Mouse (Mus musculus): ENCODE measurements around the gene Prcd.

- TF ChIP-seq CTCF (IDR thresholded peaks at IDR 0.05; ENCODE audit: borderline replicate concordance, insufficient read depth, low read depth, low read length) (no peak), POLR2A (IDR thresholded peaks at IDR 0.05; ENCODE audit: borderline replicate concordance, insufficient read depth, low read length) (no peak)
These were observed 32.4 kb downstream of the Prcd start for GRCm38 (mm10) chr11:116685729-116686128.
